Mouse (Mus musculus) liver, adult 2 months (tissue): ENCODE measurements around the gene Pccb.

Source experiments
- CTCF ChIP-seq: fragments of 200-500 bp; IDR thresholded peaks from 2 replicates; pipeline ENCODE4 v1.5.1; 2011; ENCODE audit warnings: low read depth, low read length, control low read depth
- POLR2A ChIP-seq: fragments of 200-500 bp; IDR thresholded peaks from 2 replicates; pipeline ENCODE4 v1.6.1; 2011; ENCODE audit warnings: low read length, control low read depth; ENCODE audit not compliant: insufficient read depth; ENCODE audit errors: extremely low read depth

- TF ChIP-seq POLR2A (peak; percentile 80), CTCF (no peak)
Observed at GRCm38 (mm10) chr9:101073987-101074331, 39.3 kb upstream of the Pccb start, which contains the start of gene Msl2.
